Mouse (Mus musculus): Measurements from ENCODE around the gene Samm50. TPM values are rescaled to one million over a fixed set of nuclear protein-coding genes. Genes with fewer than 3 reads are reported as not detected.
A peak's percentile ranks its signal among the peaks of the same experiment; 100 is the strongest.
"Not testable (repeated sequence)": the region's sequence is repeated elsewhere in the genome, so short reads cannot be mapped to it uniquely, and the experiment has no call there.

Samm50 gene
- 77.0 and 84.9 TPM in 2 replicates for polyA plus RNA-seq (2014; fragmentation: Nextera tagmentation; extraction: Ambion mirVana)

DNA sequence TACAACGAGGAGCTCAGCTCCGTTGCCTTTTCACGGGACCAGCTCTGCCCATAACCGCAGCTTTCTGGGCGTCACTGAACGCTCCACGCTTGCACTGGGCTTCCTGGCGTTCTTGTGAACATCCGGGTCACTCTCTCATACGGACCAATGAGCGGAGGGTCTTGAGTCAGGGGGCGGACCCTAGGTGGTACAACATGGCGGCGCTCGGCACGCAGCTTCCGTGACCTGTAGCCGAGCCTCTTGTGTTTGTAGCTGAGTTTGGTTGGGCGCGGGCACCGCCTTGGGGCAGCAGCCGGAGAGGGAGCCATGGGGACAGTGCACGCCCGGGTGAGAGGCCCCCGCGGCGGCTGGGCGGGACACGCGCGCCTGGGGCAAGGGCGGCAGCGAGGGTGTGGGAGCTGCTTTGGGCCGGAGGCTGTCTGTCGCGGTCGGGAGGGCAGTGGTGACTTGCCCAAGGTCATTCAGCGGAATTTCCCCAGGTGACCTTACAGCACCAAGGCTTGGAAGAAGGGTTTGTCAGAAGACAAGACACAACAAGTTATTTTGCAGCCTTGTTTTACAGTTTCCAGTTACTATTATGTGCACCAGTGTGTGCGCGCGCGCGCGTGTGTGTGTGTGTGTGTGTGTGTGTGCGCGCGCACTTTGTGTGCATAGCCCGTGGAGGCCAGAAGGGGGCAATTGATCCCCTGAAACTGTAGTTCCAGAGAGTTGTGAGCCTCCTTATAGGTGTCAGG, at the start of gene Samm50:
Gene Samm50 (plus strand): TSS at position 184 of the 734 bp plus-strand sequence.
- ATAC-seq (ENCODE audit: insufficient read depth, low FRiP score, low TSS enrichment) (peak; percentile 99), DNase-seq (ENCODE audit: low spot score) (peak; percentile 91)
- Histone ChIP-seq H3K36me3 (ENCODE audit: control insufficient read depth, insufficient read depth, low read length) (peaks cover 2% of the 10 kb centered on the region), H3K9me3 (ENCODE audit: control insufficient read depth, low read length) (no peaks in the 10 kb centered on the region), H3K9ac (ENCODE audit: low read length) (peak within 1 kb of the TSS; percentile 92), H3K4me3 (ENCODE audit: low read depth, low read length) (peak within 1 kb of the TSS; percentile 95), H3K4me2 (ENCODE audit: low read depth) (peak within 1 kb of the TSS; percentile 78), H3K4me1 (ENCODE audit: control insufficient read depth, insufficient read depth, low read length) (no peaks in the 10 kb centered on the region), H3K27me3 (ENCODE audit: control insufficient read depth, insufficient read depth, low read length) (no peaks in the 10 kb centered on the region), H3K27ac (ENCODE audit: low read depth, low read length) (peak within 1 kb of the TSS; percentile 80)
- 3% methylated on average over 47 of the region's 48 CpGs for WGBS

DNA sequence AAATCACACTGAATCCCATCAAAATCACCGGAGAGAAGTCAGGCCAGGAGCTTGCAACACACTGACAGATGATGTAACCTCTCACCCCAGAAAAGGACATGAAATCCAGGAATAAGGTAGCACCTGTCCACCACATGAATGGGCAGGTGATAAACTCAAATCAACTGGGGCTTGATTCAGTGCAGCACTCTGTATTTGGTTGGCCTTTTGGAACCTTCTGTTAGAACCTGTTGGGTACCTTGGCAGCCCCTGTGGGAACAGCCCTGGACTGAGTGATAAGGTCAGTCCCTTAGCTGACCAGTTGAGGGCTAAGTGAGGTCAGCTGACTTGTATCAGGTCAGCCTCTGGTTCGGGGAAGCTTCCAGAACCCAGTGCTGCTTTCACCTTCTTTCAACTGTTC, 35.9 kb upstream of the Samm50 start:
- Histone ChIP-seq H3K4me1 (ENCODE audit: control insufficient read depth, insufficient read depth, low read length) (no peaks in the 10 kb centered on the region), H3K27ac (ENCODE audit: low read depth, low read length) (no peak overlapping the region), H3K9ac (ENCODE audit: low read length) (no peak overlapping the region), H3K4me2 (ENCODE audit: low read depth) (no peak overlapping the region), H3K9me3 (ENCODE audit: control insufficient read depth, low read length) (no peaks in the 10 kb centered on the region), H3K27me3 (ENCODE audit: control insufficient read depth, insufficient read depth, low read length) (no peaks in the 10 kb centered on the region), H3K36me3 (ENCODE audit: control insufficient read depth, insufficient read depth, low read length) (no peaks in the 10 kb centered on the region), H3K4me3 (ENCODE audit: low read depth, low read length) (no peak overlapping the region)
- 92% methylated on average over 2 of the region's 2 CpGs for WGBS
- ATAC-seq (ENCODE audit: insufficient read depth, low FRiP score, low TSS enrichment) = no peak
- DNase-seq (ENCODE audit: low spot score) = no peak

GRCm38 (mm10) chr15:84157530-84157929, 34.5 kb upstream of the Samm50 start:
- not testable (repeated sequence) for H3K4me1 ChIP-seq (ENCODE audit: control insufficient read depth, insufficient read depth, low read length); H3K4me2 ChIP-seq (ENCODE audit: low read depth); H3K27ac ChIP-seq (ENCODE audit: low read depth, low read length); H3K9me3 ChIP-seq (ENCODE audit: control insufficient read depth, low read length); H3K27me3 ChIP-seq (ENCODE audit: control insufficient read depth, insufficient read depth, low read length); ATAC-seq (ENCODE audit: insufficient read depth, low FRiP score, low TSS enrichment); H3K36me3 ChIP-seq (ENCODE audit: control insufficient read depth, insufficient read depth, low read length); H3K4me3 ChIP-seq (ENCODE audit: low read depth, low read length); H3K9ac ChIP-seq (ENCODE audit: low read length); DNase-seq (ENCODE audit: low spot score)
- 87% methylated on average over 6 of the region's 6 CpGs for WGBS

DNA sequence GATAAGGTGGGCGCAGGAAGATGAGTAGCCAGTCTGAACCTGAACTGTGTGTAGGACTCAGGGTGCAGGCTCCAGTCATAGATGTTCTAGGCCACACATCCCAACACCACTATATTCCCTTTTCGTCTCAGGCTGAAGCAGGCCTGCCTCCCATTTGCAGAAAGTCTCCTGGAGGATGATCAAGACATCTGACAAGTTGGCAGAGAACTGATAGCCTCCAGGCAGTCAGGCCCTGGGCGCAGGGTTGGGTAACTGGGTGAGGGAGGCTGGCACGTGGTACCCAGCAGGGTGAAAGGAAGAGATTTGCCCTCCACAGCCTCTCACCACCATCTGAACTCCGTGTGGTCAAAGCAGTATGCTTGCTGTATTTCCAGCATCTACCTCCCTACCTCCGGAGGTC, 30.2 kb upstream of the Samm50 start:
- ATAC-seq (ENCODE audit: insufficient read depth, low FRiP score, low TSS enrichment) = no peak

DNA sequence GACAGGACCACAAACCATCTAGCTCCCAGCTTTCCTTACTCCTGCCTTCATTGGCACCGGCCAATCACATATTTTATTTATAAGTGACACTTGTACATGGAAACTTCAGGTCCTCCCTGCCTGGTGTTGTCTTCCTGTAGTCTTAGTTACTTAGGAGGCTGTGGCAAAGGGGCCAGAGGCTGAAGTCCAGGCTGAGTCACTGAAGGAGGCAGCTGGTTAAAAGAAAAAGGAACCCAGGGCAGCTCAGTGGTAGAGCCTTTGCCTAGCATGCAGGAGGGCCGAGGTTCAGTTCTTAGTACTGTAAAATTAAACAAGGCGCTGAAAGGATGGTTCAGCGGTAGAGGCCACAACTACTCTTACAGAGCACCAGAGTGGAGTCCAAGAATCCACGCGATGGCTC, 25.2 kb upstream of the Samm50 start:
- H3K9ac ChIP-seq (ENCODE audit: low read length) = no peak overlapping the region
- H3K27ac ChIP-seq (ENCODE audit: low read depth, low read length) = no peak overlapping the region
- H3K9me3 ChIP-seq (ENCODE audit: control insufficient read depth, low read length) = no peaks in the 10 kb centered on the region
- ATAC-seq (ENCODE audit: insufficient read depth, low FRiP score, low TSS enrichment) (no peak), DNase-seq (ENCODE audit: low spot score) (no peak)
- H3K27me3 ChIP-seq (ENCODE audit: control insufficient read depth, insufficient read depth, low read length) = no peaks in the 10 kb centered on the region
- H3K4me3 ChIP-seq (ENCODE audit: low read depth, low read length) = no peak overlapping the region
- 0 out of 2 replicates have a peak, but pooled peaks cover 3% of the 10 kb centered on the region for H3K4me1 ChIP-seq (ENCODE audit: control insufficient read depth, insufficient read depth, low read length)
- no peak overlapping the region for H3K4me2 ChIP-seq (ENCODE audit: low read depth)
- no peaks in the 10 kb centered on the region for H3K36me3 ChIP-seq (ENCODE audit: control insufficient read depth, insufficient read depth, low read length)
- 70% methylated on average over 6 of the region's 6 CpGs for WGBS

More for the DNA sequence above, 30.2 kb upstream of the Samm50 start:
- H3K9me3 ChIP-seq (ENCODE audit: control insufficient read depth, low read length) = no peaks in the 10 kb centered on the region
- H3K36me3 ChIP-seq (ENCODE audit: control insufficient read depth, insufficient read depth, low read length) = no peaks in the 10 kb centered on the region
- H3K27ac ChIP-seq (ENCODE audit: low read depth, low read length) = no peak overlapping the region
- H3K4me3 ChIP-seq (ENCODE audit: low read depth, low read length) = no peak overlapping the region
- H3K27me3 ChIP-seq (ENCODE audit: control insufficient read depth, insufficient read depth, low read length) = no peaks in the 10 kb centered on the region
- H3K4me2 ChIP-seq (ENCODE audit: low read depth) = no peak overlapping the region
- 81% methylated on average over 6 of the region's 6 CpGs for WGBS
- DNase-seq (ENCODE audit: low spot score) = no peak
- no peak overlapping the region for H3K9ac ChIP-seq (ENCODE audit: low read length)
- no peaks in the 10 kb centered on the region for H3K4me1 ChIP-seq (ENCODE audit: control insufficient read depth, insufficient read depth, low read length)

DNA sequence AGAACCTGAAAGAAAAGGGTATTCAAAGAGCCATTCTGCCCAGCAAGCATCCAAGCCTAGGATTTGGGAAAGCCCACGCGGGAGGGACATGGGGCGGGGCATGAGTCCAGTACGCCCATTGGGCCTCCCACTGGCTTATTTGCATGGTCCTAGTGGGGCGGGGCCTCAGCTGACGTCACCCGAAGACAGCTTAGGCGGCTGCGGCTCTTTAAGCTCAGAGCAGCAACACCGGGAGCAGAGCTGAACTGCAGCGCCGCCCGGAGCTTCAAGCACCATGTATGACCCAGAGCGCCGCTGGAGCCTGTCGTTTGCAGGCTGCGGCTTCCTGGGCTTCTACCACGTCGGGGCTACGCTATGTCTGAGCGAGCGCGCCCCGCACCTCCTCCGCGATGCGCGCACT, 24.4 kb upstream of the Samm50 start, which contains the start of gene Pnpla3:
Gene Pnpla3 (plus strand): TSS at position 238 of the 400 bp plus-strand sequence.
- peak; percentile 96 for ATAC-seq (ENCODE audit: insufficient read depth, low FRiP score, low TSS enrichment)
- WGBS = 0% methylated on average over 28 of the region's 28 CpGs
- 0 out of 2 replicates have a peak within 1 kb of the TSS, but pooled peaks have one; percentile 39 for H3K27ac ChIP-seq (ENCODE audit: low read depth, low read length)

DNA sequence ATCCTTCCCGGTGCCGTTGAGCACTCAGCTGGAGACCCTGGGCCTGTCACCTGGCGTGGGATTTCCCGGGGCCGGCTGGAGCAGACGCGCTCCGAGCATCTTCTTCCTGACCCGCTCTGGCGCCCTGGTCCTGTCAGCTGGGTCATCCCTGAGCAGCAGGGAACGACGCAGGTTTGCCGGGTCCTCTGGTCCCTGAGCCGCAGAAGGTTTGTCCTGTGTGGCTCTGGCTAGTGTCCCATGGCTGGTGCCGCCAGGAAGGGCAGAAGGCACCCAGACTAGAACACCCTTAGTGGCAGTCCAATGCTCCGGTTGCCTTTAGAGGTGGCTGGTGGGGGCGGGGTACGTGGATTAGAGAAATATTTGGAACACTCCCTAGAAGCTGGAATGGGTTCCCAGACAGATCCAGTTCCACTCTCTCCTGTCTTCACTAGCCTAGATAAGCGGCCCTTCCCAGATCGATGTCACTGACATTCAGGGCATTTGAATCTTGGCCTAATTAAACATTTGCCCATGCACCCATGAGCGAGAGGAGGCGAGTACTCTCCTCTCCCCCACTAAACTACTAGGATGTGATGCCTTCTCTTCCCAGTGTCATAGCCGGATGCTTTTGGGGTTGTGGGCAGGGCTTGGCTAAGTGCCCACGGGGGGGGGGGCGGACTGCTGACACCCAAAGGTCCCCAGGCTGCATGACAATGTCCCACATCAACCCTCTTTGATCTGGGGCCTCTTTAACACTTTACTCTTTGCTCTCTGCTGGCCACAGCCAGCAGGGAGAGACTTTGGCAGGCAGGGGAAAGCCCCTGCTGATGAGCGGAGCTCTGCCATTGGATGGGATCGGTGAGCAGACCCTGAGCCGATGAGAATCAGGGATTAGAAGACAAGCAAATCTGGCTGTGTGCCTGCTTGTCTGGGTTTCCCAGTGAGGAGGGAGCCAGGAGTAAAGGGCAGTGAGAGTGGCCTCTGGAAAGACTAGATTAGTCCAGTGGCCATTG, 23.6 kb upstream of the Samm50 start:
- peak overlapping the region; percentile 48 for H3K4me3 ChIP-seq (ENCODE audit: low read depth, low read length)
- 3% methylated on average over 28 of the region's 28 CpGs for WGBS
- H3K4me2 ChIP-seq (ENCODE audit: low read depth) = peak overlapping the region; percentile 94
- DNase-seq (ENCODE audit: low spot score) (peak; percentile 23), ATAC-seq (ENCODE audit: insufficient read depth, low FRiP score, low TSS enrichment) (peak; percentile 27; the same call in 1 of the 2 replicates)
- no peaks in the 10 kb centered on the region for H3K9me3 ChIP-seq (ENCODE audit: control insufficient read depth, low read length)
- H3K9ac ChIP-seq (ENCODE audit: low read length) = peak overlapping the region; percentile 58
- H3K27ac ChIP-seq (ENCODE audit: low read depth, low read length) = 0 out of 2 replicates have a peak overlapping the region, but pooled peaks have one; percentile 39
- H3K27me3 ChIP-seq (ENCODE audit: control insufficient read depth, insufficient read depth, low read length) = no peaks in the 10 kb centered on the region
- H3K4me1 ChIP-seq (ENCODE audit: control insufficient read depth, insufficient read depth, low read length) = 0 out of 2 replicates have a peak, but pooled peaks cover 3% of the 10 kb centered on the region
- no peaks in the 10 kb centered on the region for H3K36me3 ChIP-seq (ENCODE audit: control insufficient read depth, insufficient read depth, low read length)

More for the DNA sequence above, 24.4 kb upstream of the Samm50 start, which contains the start of gene Pnpla3:
- H3K27me3 ChIP-seq (ENCODE audit: control insufficient read depth, insufficient read depth, low read length) = no peaks in the 10 kb centered on the region
- peak within 1 kb of the TSS; percentile 94 for H3K4me2 ChIP-seq (ENCODE audit: low read depth)
- peak within 1 kb of the TSS; percentile 48 for H3K4me3 ChIP-seq (ENCODE audit: low read depth, low read length)
- H3K36me3 ChIP-seq (ENCODE audit: control insufficient read depth, insufficient read depth, low read length) = no peaks in the 10 kb centered on the region
- no peaks in the 10 kb centered on the region for H3K9me3 ChIP-seq (ENCODE audit: control insufficient read depth, low read length)
- peak; percentile 99 for DNase-seq (ENCODE audit: low spot score)
- 0 out of 2 replicates have a peak, but pooled peaks cover 3% of the 10 kb centered on the region for H3K4me1 ChIP-seq (ENCODE audit: control insufficient read depth, insufficient read depth, low read length)
- H3K9ac ChIP-seq (ENCODE audit: low read length) = peak within 1 kb of the TSS; percentile 58

GRCm38 (mm10) chr15:84169511-84169910, 22.5 kb upstream of the Samm50 start:
- H3K36me3 ChIP-seq (ENCODE audit: control insufficient read depth, insufficient read depth, low read length) = no peaks in the 10 kb centered on the region
- WGBS = 59% methylated on average over 1 of the region's 1 CpGs
- no peak overlapping the region for H3K4me3 ChIP-seq (ENCODE audit: low read depth, low read length)
- H3K27me3 ChIP-seq (ENCODE audit: control insufficient read depth, insufficient read depth, low read length) = no peaks in the 10 kb centered on the region
- DNase-seq (ENCODE audit: low spot score) (no peak), ATAC-seq (ENCODE audit: insufficient read depth, low FRiP score, low TSS enrichment) (no peak)
- H3K9ac ChIP-seq (ENCODE audit: low read length) = no peak overlapping the region
- no peak overlapping the region for H3K4me2 ChIP-seq (ENCODE audit: low read depth)
- no peak overlapping the region for H3K27ac ChIP-seq (ENCODE audit: low read depth, low read length)
- 0 out of 2 replicates have a peak, but pooled peaks cover 3% of the 10 kb centered on the region for H3K4me1 ChIP-seq (ENCODE audit: control insufficient read depth, insufficient read depth, low read length)
- H3K9me3 ChIP-seq (ENCODE audit: control insufficient read depth, low read length) = no peaks in the 10 kb centered on the region
